Mouse (Mus musculus): ENCODE results near the gene Evi2b. TPM values are rescaled to one million over a fixed set of nuclear protein-coding genes. Genes with fewer than 3 reads are reported as not detected.
A peak's percentile ranks its signal among the peaks of the same experiment; 100 is the strongest.

Evi2b gene
- polyA plus RNA-seq, 1 experiment = 0.26 TPM

- no peaks in the 10 kb centered on the region for H3K27me3 ChIP-seq (ENCODE audit: control insufficient read depth, insufficient read depth, insufficient read length)
- H3K4me2 ChIP-seq (ENCODE audit: low read depth) = no peak overlapping the region
- no peak overlapping the region for H3K4me3 ChIP-seq
- no peaks in the 10 kb centered on the region for H3K36me3 ChIP-seq (ENCODE audit: control insufficient read depth, insufficient read depth)
- TF ChIP-seq CEBPB (IDR thresholded peaks at IDR 0.05; ENCODE audit: insufficient read depth, poor library complexity, severe bottlenecking) = no peak
- TF ChIP-seq MYOG (IDR thresholded peaks at IDR 0.05; ENCODE audit: control insufficient read depth in 1 of 3, insufficient read depth in 1 of 3, insufficient read length in 2 of 3, low read depth in 2 of 3) = no peak
- TF ChIP-seq MYOD1 (IDR thresholded peaks at IDR 0.05; ENCODE audit: control insufficient read depth in 1 of 3, insufficient read length in 2 of 3, low read depth in 2 of 3) = no peak
- TF ChIP-seq POLR2A (IDR thresholded peaks at IDR 0.05; ENCODE audit: insufficient read length, low read depth) = no peak
- no peak for TF ChIP-seq E2F4 (IDR thresholded peaks at IDR 0.05; ENCODE audit: insufficient read depth)
- TF ChIP-seq MAX (IDR thresholded peaks at IDR 0.05; ENCODE audit: low read depth) = no peak
- TF ChIP-seq USF1 (IDR thresholded peaks at IDR 0.05; ENCODE audit: low read depth) = no peak
- TF ChIP-seq POLR2AphosphoS2 (IDR thresholded peaks at IDR 0.05; ENCODE audit: insufficient read length, low read depth) = no peak
- H3K79me2 ChIP-seq (ENCODE audit: control insufficient read depth, insufficient read depth) = no peaks in the 10 kb centered on the region
- H3ac ChIP-seq (ENCODE audit: control insufficient read depth, insufficient read length) = no peak overlapping the region
These were observed 11.6 kb downstream of the Evi2b start for GRCm38 (mm10) chr11:79511970-79512369.

DNA sequence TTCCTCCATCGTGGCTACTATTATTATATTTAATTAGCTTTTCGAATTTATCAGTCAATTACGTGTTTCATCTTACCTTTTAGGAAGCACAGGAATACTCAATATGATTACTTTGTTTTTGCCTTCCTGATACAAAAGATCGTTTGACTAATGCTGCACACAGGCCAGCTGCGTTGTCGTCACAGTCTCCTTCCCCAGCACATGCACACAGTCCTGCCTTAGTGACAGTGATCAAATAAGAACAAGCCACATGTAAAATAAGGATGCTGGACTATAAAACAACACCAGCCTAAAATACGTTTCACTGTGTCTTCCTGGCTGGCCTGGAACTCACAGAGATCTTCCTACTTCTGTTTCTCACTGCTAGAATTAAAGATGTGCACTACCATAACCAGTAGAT, 19.1 kb downstream of the Evi2b start:
- Histone ChIP-seq H3K4me2 (ENCODE audit: low read depth) (no peak overlapping the region), H3ac (ENCODE audit: control insufficient read depth, insufficient read length) (no peak overlapping the region), H3K27me3 (ENCODE audit: control insufficient read depth, insufficient read depth, insufficient read length) (no peaks in the 10 kb centered on the region), H3K79me2 (ENCODE audit: control insufficient read depth, insufficient read depth) (no peaks in the 10 kb centered on the region), H3K4me3 (no peak overlapping the region), H3K36me3 (ENCODE audit: control insufficient read depth, insufficient read depth) (no peaks in the 10 kb centered on the region)
- TF ChIP-seq REST (IDR thresholded peaks at IDR 0.05; ENCODE audit: insufficient read depth, insufficient read length) = no peak
- TF ChIP-seq USF1 (IDR thresholded peaks at IDR 0.05; ENCODE audit: low read depth) = no peak
- no peak for TF ChIP-seq TCF12 (IDR thresholded peaks at IDR 0.05; ENCODE audit: insufficient read depth, poor library complexity, severe bottlenecking)
- TF ChIP-seq E2F4 (IDR thresholded peaks at IDR 0.05; ENCODE audit: insufficient read depth) = no peak
- no peak for TF ChIP-seq CEBPB (IDR thresholded peaks at IDR 0.05; ENCODE audit: insufficient read depth, poor library complexity, severe bottlenecking)
- no peak for TF ChIP-seq POLR2AphosphoS2 (IDR thresholded peaks at IDR 0.05; ENCODE audit: insufficient read length, low read depth)
- no peak for TF ChIP-seq TCF3 (IDR thresholded peaks at IDR 0.05; ENCODE audit: insufficient read length, low read depth)
- TF ChIP-seq MAX (IDR thresholded peaks at IDR 0.05; ENCODE audit: low read depth) = no peak
- no peak for TF ChIP-seq MYOD1 (IDR thresholded peaks at IDR 0.05; ENCODE audit: control insufficient read depth in 1 of 3, insufficient read length in 2 of 3, low read depth in 2 of 3)
- no peak for TF ChIP-seq MYOG (IDR thresholded peaks at IDR 0.05; ENCODE audit: control insufficient read depth in 1 of 3, insufficient read depth in 1 of 3, insufficient read length in 2 of 3, low read depth in 2 of 3)
- no peak for TF ChIP-seq POLR2A (IDR thresholded peaks at IDR 0.05; ENCODE audit: insufficient read length, low read depth)
- TF ChIP-seq SRF (IDR thresholded peaks at IDR 0.05; ENCODE audit: control insufficient read depth, insufficient read length, low read depth) = no peak

DNA sequence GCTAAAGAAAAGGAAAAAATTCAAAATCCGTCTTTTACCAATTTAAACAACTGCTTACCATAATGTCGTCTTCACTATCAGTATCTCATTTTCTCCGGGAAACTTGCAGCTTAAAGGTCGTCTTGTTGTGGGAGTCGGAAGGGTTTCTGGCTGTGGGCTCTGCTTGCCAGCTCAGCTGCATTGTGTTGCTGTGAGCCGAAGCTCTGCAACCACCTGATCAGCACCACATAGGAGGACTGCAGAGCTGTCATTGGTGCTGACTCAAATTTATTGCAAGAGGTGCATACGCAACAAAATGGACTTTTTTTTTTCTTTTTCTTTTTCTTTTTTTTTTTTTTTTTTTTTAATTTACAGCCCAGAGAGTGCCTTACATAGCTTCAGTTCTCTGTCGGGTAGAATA, 19.7 kb downstream of the Evi2b start, which contains the start of gene Omg:
Gene Omg, minus strand, starts transcription at position 240 of the 400 bp plus-strand sequence.
- Histone ChIP-seq H3K27me3 (ENCODE audit: control insufficient read depth, insufficient read depth, insufficient read length) (no peaks in the 10 kb centered on the region), H3ac (ENCODE audit: control insufficient read depth, insufficient read length) (no peak within 1 kb of the TSS), H3K4me2 (ENCODE audit: low read depth) (no peak within 1 kb of the TSS), H3K4me3 (no peak within 1 kb of the TSS), H3K36me3 (ENCODE audit: control insufficient read depth, insufficient read depth) (no peaks in the 10 kb centered on the region), H3K79me2 (ENCODE audit: control insufficient read depth, insufficient read depth) (no peaks in the 10 kb centered on the region)
- TF ChIP-seq REST (IDR thresholded peaks at IDR 0.05; ENCODE audit: insufficient read depth, insufficient read length) (peak; percentile 56), POLR2A (IDR thresholded peaks at IDR 0.05; ENCODE audit: insufficient read length, low read depth) (no peak), MYOG (IDR thresholded peaks at IDR 0.05; ENCODE audit: control insufficient read depth in 1 of 3, insufficient read depth in 1 of 3, insufficient read length in 2 of 3, low read depth in 2 of 3) (no peak), POLR2AphosphoS2 (IDR thresholded peaks at IDR 0.05; ENCODE audit: insufficient read length, low read depth) (no peak)

GRCm38 (mm10) chr11:79502917-79503316, 20.6 kb downstream of the Evi2b start:
- Histone ChIP-seq H3K36me3 (ENCODE audit: control insufficient read depth, insufficient read depth) (no peaks in the 10 kb centered on the region), H3K79me2 (ENCODE audit: control insufficient read depth, insufficient read depth) (no peaks in the 10 kb centered on the region), H3ac (ENCODE audit: control insufficient read depth, insufficient read length) (no peak overlapping the region), H3K4me3 (no peak overlapping the region), H3K27me3 (ENCODE audit: control insufficient read depth, insufficient read depth, insufficient read length) (no peaks in the 10 kb centered on the region), H3K4me2 (ENCODE audit: low read depth) (no peak overlapping the region)
- TF ChIP-seq CEBPB (IDR thresholded peaks at IDR 0.05; ENCODE audit: insufficient read depth, poor library complexity, severe bottlenecking) = no peak
- TF ChIP-seq POLR2A (IDR thresholded peaks at IDR 0.05; ENCODE audit: insufficient read length, low read depth) = no peak
- no peak for TF ChIP-seq MAX (IDR thresholded peaks at IDR 0.05; ENCODE audit: low read depth)
- TF ChIP-seq POLR2AphosphoS2 (IDR thresholded peaks at IDR 0.05; ENCODE audit: insufficient read length, low read depth) = no peak
- no peak for TF ChIP-seq MYOG (IDR thresholded peaks at IDR 0.05; ENCODE audit: control insufficient read depth in 1 of 3, insufficient read depth in 1 of 3, insufficient read length in 2 of 3, low read depth in 2 of 3)
- TF ChIP-seq SRF (IDR thresholded peaks at IDR 0.05; ENCODE audit: control insufficient read depth, insufficient read length, low read depth) = no peak
- no peak for TF ChIP-seq E2F4 (IDR thresholded peaks at IDR 0.05; ENCODE audit: insufficient read depth)
- no peak for TF ChIP-seq MYOD1 (IDR thresholded peaks at IDR 0.05; ENCODE audit: control insufficient read depth in 1 of 3, insufficient read length in 2 of 3, low read depth in 2 of 3)
- no peak for TF ChIP-seq USF1 (IDR thresholded peaks at IDR 0.05; ENCODE audit: low read depth)
- no peak for TF ChIP-seq REST (IDR thresholded peaks at IDR 0.05; ENCODE audit: insufficient read depth, insufficient read length)
- TF ChIP-seq TCF12 (IDR thresholded peaks at IDR 0.05; ENCODE audit: insufficient read depth, poor library complexity, severe bottlenecking) = no peak
- no peak for TF ChIP-seq TCF3 (IDR thresholded peaks at IDR 0.05; ENCODE audit: insufficient read length, low read depth)

Data from myocyte (in vitro differentiated cells).